11 mouse cellular contexts compared by ENCODE assay signal in genomic region chr14:54059096-54059495, GRCm38 (mm10).
A peak's percentile ranks its signal among the peaks of the same experiment; 100 is the strongest.
DNase-seq lines count a peak whose midpoint lies in the region; ATAC-seq lines count a peak whose summit lies in the region.
"Had no signal": no experiment of that assay in that cellular context is flagged by ENCODE, and none has a peak within 500 bp of the region (broad histone marks: within the 10 kb centered on the region; RNA-seq: fewer than 3 reads in every experiment).

No protein-coding gene starts in this region.

- H3K36me3 ChIP-seq in hindbrain, embryonic 10.5 days = no peaks in the 10 kb centered on the region
- no peaks in the 10 kb centered on the region for H3K36me3 ChIP-seq in hindbrain, embryonic 11.5 days (ENCODE audit: control insufficient read depth, insufficient read depth, low read length)
- H3K36me3 ChIP-seq in neural tube, embryonic 14.5 days (ENCODE audit: control insufficient read depth, insufficient read depth, low read length) = no peaks in the 10 kb centered on the region
- H3K36me3 ChIP-seq: embryonic facial prominence, embryonic 10.5 days; heart, embryonic 13.5 days; lung, embryonic 15.5 days had no signal

- no peak overlapping the region for H3K4me3 ChIP-seq in hindbrain, embryonic 10.5 days
- H3K4me3 ChIP-seq in hindbrain, embryonic 11.5 days (ENCODE audit: low read depth, low read length) = no peak overlapping the region
- no peak overlapping the region for H3K4me3 ChIP-seq in neural tube, embryonic 14.5 days (ENCODE audit: low read depth, low read length)
- H3K4me3 ChIP-seq: embryonic facial prominence, embryonic 10.5 days; heart, embryonic 13.5 days; lung, embryonic 15.5 days had no signal

- no peak for DNase-seq in hindbrain, embryonic 10.5 days (ENCODE audit: low spot score)
- no peak for DNase-seq in hindbrain, embryonic 11.5 days (ENCODE audit: low spot score)
- no peak for DNase-seq in neural tube, embryonic 10.5 days (ENCODE audit: extremely low spot score, low spot score)
- DNase-seq in thymus, postnatal 10 days (ENCODE audit: low spot score in 2 of 2) = peak; percentile 38 to 42
- DNase-seq in left cerebral cortex, adult 9 months (ENCODE audit: low spot score in 2 of 2) = no peak
- no peak for DNase-seq in adipocyte (ENCODE audit: low spot score)

- ATAC-seq in hindbrain, embryonic 11.5 days (ENCODE audit: low FRiP score) = no peak
- peak; percentile 11; the same call in 1 of the 2 replicates for ATAC-seq in neural tube, embryonic 14.5 days (ENCODE audit: low read depth)

- no peaks in the 10 kb centered on the region; the same call in 1 of the 2 replicates for H3K27me3 ChIP-seq in hindbrain, embryonic 10.5 days (ENCODE audit: insufficient read depth, poor library complexity, severe bottlenecking)
- H3K27me3 ChIP-seq in hindbrain, embryonic 11.5 days (ENCODE audit: control insufficient read depth, insufficient read depth, low read length) = no peaks in the 10 kb centered on the region
- H3K27me3 ChIP-seq in neural tube, embryonic 14.5 days (ENCODE audit: control insufficient read depth, insufficient read depth, low read length) = no peaks in the 10 kb centered on the region

- no peak overlapping the region for H3K9ac ChIP-seq in hindbrain, embryonic 11.5 days (ENCODE audit: low read depth, low read length)
- H3K9ac ChIP-seq in neural tube, embryonic 14.5 days (replicated peaks; ENCODE audit: low read depth, low read length) = no peak overlapping the region
- H3K9ac ChIP-seq: heart, embryonic 13.5 days; liver, embryonic 14.5 days; lung, embryonic 15.5 days had no signal

- H3K9me3 ChIP-seq in hindbrain, embryonic 10.5 days = no peaks in the 10 kb centered on the region
- H3K9me3 ChIP-seq in hindbrain, embryonic 11.5 days (ENCODE audit: control insufficient read depth, low read length) = no peaks in the 10 kb centered on the region
- H3K9me3 ChIP-seq in neural tube, embryonic 14.5 days (ENCODE audit: control insufficient read depth, low read length) = no peaks in the 10 kb centered on the region
- H3K9me3 ChIP-seq: embryonic facial prominence, embryonic 10.5 days; heart, embryonic 13.5 days; lung, embryonic 15.5 days had no signal

- 83% methylated on average over 6 of the region's 6 CpGs for WGBS in hindbrain, embryonic 10.5 days
- 81% methylated on average over 6 of the region's 6 CpGs for WGBS in hindbrain, embryonic 11.5 days
- 78% methylated on average over 6 of the region's 6 CpGs for WGBS in neural tube, embryonic 14.5 days

- H3K27ac ChIP-seq in hindbrain, embryonic 10.5 days = peak overlapping the region; percentile 43; the same call in 1 of the 2 replicates
- H3K27ac ChIP-seq in hindbrain, embryonic 11.5 days (ENCODE audit: low read depth, low read length) = no peak overlapping the region
- no peak overlapping the region for H3K27ac ChIP-seq in neural tube, embryonic 14.5 days (ENCODE audit: low read depth, low read length)
- H3K27ac ChIP-seq: embryonic facial prominence, embryonic 10.5 days; heart, embryonic 13.5 days; liver, embryonic 14.5 days; lung, embryonic 15.5 days had no signal

- no peak overlapping the region for H3K4me2 ChIP-seq in hindbrain, embryonic 11.5 days (replicated peaks; ENCODE audit: low read depth, low read length)
- H3K4me2 ChIP-seq in neural tube, embryonic 14.5 days (ENCODE audit: low read depth, low read length) = no peak overlapping the region
- H3K4me2 ChIP-seq: heart, embryonic 13.5 days; lung, embryonic 15.5 days had no signal

- peaks cover 19% of the 10 kb centered on the region for H3K4me1 ChIP-seq in hindbrain, embryonic 10.5 days (replicated peaks)
- H3K4me1 ChIP-seq in hindbrain, embryonic 11.5 days (replicated peaks; ENCODE audit: control insufficient read depth, insufficient read depth, low read length) = no peaks in the 10 kb centered on the region
- peaks cover 8% of the 10 kb centered on the region; the same call in 1 of the 2 replicates for H3K4me1 ChIP-seq in neural tube, embryonic 14.5 days (ENCODE audit: control insufficient read depth, insufficient read depth, low read length)
- H3K4me1 ChIP-seq: embryonic facial prominence, embryonic 10.5 days; lung, embryonic 15.5 days had no signal

Comparison
In these comparisons a context has a peak if more than half of its experiments do, and no peak if none do; other contexts are left out.
1. DNase-seq: peak in thymus, postnatal 10 days (2 of 2); none in hindbrain, embryonic 10.5 days (single experiment), hindbrain, embryonic 11.5 days (single experiment), neural tube, embryonic 10.5 days (single experiment), left cerebral cortex, adult 9 months (0 of 2) and adipocyte (single experiment).